Mouse (Mus musculus) megakaryocyte, embryonic 14.5 days (primary cell): Measurements from ENCODE around the gene Ankrd39. TPM values are rescaled to one million over a fixed set of nuclear protein-coding genes. Genes with fewer than 3 reads are reported as not detected.

ENCODE experiments used
- H3K27me3 ChIP-seq: replicated peaks from 2 replicates; pipeline ENCODE3; 2012; ENCODE audit warnings: inconsistent platforms
- H3K36me3 ChIP-seq: replicated peaks from 2 replicates; pipeline ENCODE3; 2012; ENCODE audit warnings: low read length, inconsistent platforms, mixed read lengths
- H3K4me1 ChIP-seq: 2 replicates; pipeline ENCODE4 v1.6.1; 2012; ENCODE audit warnings: inconsistent platforms
- H3K4me3 ChIP-seq: replicated peaks from 2 replicates; pipeline ENCODE3; 2012; ENCODE audit warnings: moderate library complexity, mild to moderate bottlenecking, inconsistent platforms
- H3K9me3 ChIP-seq: 2 replicates; pipeline ENCODE4 v1.6.1; 2012; ENCODE audit warnings: inconsistent platforms
- FLI1 ChIP-seq: IDR thresholded peaks from 2 replicates; pipeline ENCODE4 v1.6.1; 2012; ENCODE audit warnings: low read length, inconsistent platforms, mixed read lengths
- GATA1 ChIP-seq: IDR thresholded peaks from 3 replicates; pipeline ENCODE4 v1.6.1; 2012; ENCODE audit warnings: mixed read lengths, low read length, inconsistent platforms, borderline replicate concordance
- polyA plus RNA-seq: library from polyadenylated mRNA; stranded (reverse); fragments of >175 nt; gene quantifications from 2 replicates; pipeline ENCODE4 v1.2.3, GENCODE M21; 2012; ENCODE audit warnings: low replicate concordance; ENCODE audit not compliant: insufficient read depth

Ankrd39 gene
- polyA plus RNA-seq, 1 experiment, result 7.9 TPM

GRCm38 (mm10) chr1:36563632-36564031 lies 16.4 kb upstream of the Ankrd39 start:
- H3K9me3 ChIP-seq, result no peaks in the 10 kb centered on the region
- H3K36me3 ChIP-seq, result no peaks in the 10 kb centered on the region
- TF ChIP-seq GATA1 (no peak), FLI1 (no peak)
- H3K27me3 ChIP-seq, result peaks cover 97% of the 10 kb centered on the region
- H3K4me3 ChIP-seq, result no peak overlapping the region
- peaks cover 59% of the 10 kb centered on the region for H3K4me1 ChIP-seq

GRCm38 (mm10) chr1:36563197-36563596 lies 16.0 kb upstream of the Ankrd39 start:
- Histone ChIP-seq H3K27me3 (peaks cover 97% of the 10 kb centered on the region), H3K36me3 (no peaks in the 10 kb centered on the region), H3K9me3 (no peaks in the 10 kb centered on the region), H3K4me1 (peaks cover 64% of the 10 kb centered on the region), H3K4me3 (no peak overlapping the region)
- no peak for TF ChIP-seq FLI1
- TF ChIP-seq GATA1, result no peak

GRCm38 (mm10) chr1:36562388-36562787 lies 15.1 kb upstream of the Ankrd39 start:
- no peaks in the 10 kb centered on the region for H3K9me3 ChIP-seq
- TF ChIP-seq FLI1 (no peak), GATA1 (no peak)
- no peaks in the 10 kb centered on the region for H3K36me3 ChIP-seq
- H3K27me3 ChIP-seq, result peaks cover 99% of the 10 kb centered on the region
- H3K4me3 ChIP-seq, result no peak overlapping the region
- peaks cover 72% of the 10 kb centered on the region for H3K4me1 ChIP-seq

GRCm38 (mm10) chr1:36560903-36561302 lies 13.7 kb upstream of the Ankrd39 start:
- Histone ChIP-seq H3K27me3 (peaks cover 99% of the 10 kb centered on the region), H3K4me3 (no peak overlapping the region), H3K4me1 (peaks cover 81% of the 10 kb centered on the region), H3K9me3 (no peaks in the 10 kb centered on the region), H3K36me3 (no peaks in the 10 kb centered on the region)
- TF ChIP-seq FLI1, result no peak
- TF ChIP-seq GATA1, result no peak

GRCm38 (mm10) chr1:36559888-36560287 lies 12.6 kb upstream of the Ankrd39 start:
- peaks cover 99% of the 10 kb centered on the region for H3K27me3 ChIP-seq

GRCm38 (mm10) chr1:36559256-36559655 lies 12.0 kb upstream of the Ankrd39 start:
- H3K4me3 ChIP-seq, result no peak overlapping the region
- no peaks in the 10 kb centered on the region for H3K9me3 ChIP-seq
- H3K27me3 ChIP-seq, result peaks cover 99% of the 10 kb centered on the region
- TF ChIP-seq GATA1 (no peak), FLI1 (no peak)
- peaks cover 90% of the 10 kb centered on the region for H3K4me1 ChIP-seq
- no peaks in the 10 kb centered on the region for H3K36me3 ChIP-seq

More at GRCm38 (mm10) chr1:36559888-36560287, 12.6 kb upstream of the Ankrd39 start:
- TF ChIP-seq GATA1 (no peak), FLI1 (no peak)
- Histone ChIP-seq H3K4me3 (no peak overlapping the region), H3K9me3 (no peaks in the 10 kb centered on the region), H3K4me1 (peaks cover 91% of the 10 kb centered on the region), H3K36me3 (no peaks in the 10 kb centered on the region)

GRCm38 (mm10) chr1:36558031-36558993 lies 11.1 kb upstream of the Ankrd39 start, which contains the start of gene Sema4c:
TSS of gene Sema4c (minus strand) at chr1:36558349.
- no peak for TF ChIP-seq GATA1
- no peak for TF ChIP-seq FLI1
- Histone ChIP-seq H3K36me3 (peaks cover 2% of the 10 kb centered on the region), H3K9me3 (no peaks in the 10 kb centered on the region), H3K4me3 (peak within 1 kb of the TSS; percentile 94), H3K27me3 (peaks cover 99% of the 10 kb centered on the region), H3K4me1 (peaks cover 83% of the 10 kb centered on the region)

GRCm38 (mm10) chr1:36557457-36558011 lies 10.3 kb upstream of the Ankrd39 start:
- Histone ChIP-seq H3K27me3 (peaks cover 99% of the 10 kb centered on the region), H3K9me3 (no peaks in the 10 kb centered on the region), H3K4me3 (peak overlapping the region; percentile 94), H3K36me3 (peaks cover 10% of the 10 kb centered on the region), H3K4me1 (peaks cover 77% of the 10 kb centered on the region)
- TF ChIP-seq GATA1, result no peak
- TF ChIP-seq FLI1, result no peak

- no peak for TF ChIP-seq GATA1
- no peak for TF ChIP-seq FLI1
- Histone ChIP-seq H3K4me1 (peaks cover 73% of the 10 kb centered on the region), H3K4me3 (peak overlapping the region; percentile 94), H3K9me3 (no peaks in the 10 kb centered on the region), H3K36me3 (peaks cover 17% of the 10 kb centered on the region), H3K27me3 (peaks cover 99% of the 10 kb centered on the region)
Observed at GRCm38 (mm10) chr1:36556553-36557456, 9.6 kb upstream of the Ankrd39 start.
